Mouse (Mus musculus) intestine, embryonic 16.5 days (tissue): Measurements from ENCODE around the gene A230050P20Rik. TPM values are rescaled to one million over a fixed set of nuclear protein-coding genes. Genes with fewer than 3 reads are reported as not detected.
A peak's percentile ranks its signal among the peaks of the same experiment; 100 is the strongest.

Experiments
- ATAC-seq: fragments of 200-750 bp; cut with Nextera tagmentation; 2 replicates; pipeline ENCODE4 v1.8.0; 2017; ENCODE audit warnings: moderate TSS enrichment, moderate library complexity
- H3K27ac ChIP-seq: fragments of 300-500 bp; sonication (generic); 2 replicates; pipeline ENCODE4 v1.5.1; 2014; ENCODE audit warnings: mild to moderate bottlenecking, low read length
- H3K27me3 ChIP-seq: fragments of 300-500 bp; sonication (generic); replicated peaks from 2 replicates; pipeline ENCODE4 v1.6.1; 2014; ENCODE audit warnings: low read length, control low read depth, mixed read lengths; ENCODE audit not compliant: control insufficient read depth, insufficient read depth
- H3K36me3 ChIP-seq: fragments of 300-500 bp; sonication (generic); 2 replicates; pipeline ENCODE4 v1.6.1; 2014; ENCODE audit warnings: low read length, control low read depth; ENCODE audit not compliant: control insufficient read depth, insufficient read depth
- H3K4me1 ChIP-seq: fragments of 300-500 bp; sonication (generic); 2 replicates; pipeline ENCODE4 v1.6.1; 2014; ENCODE audit warnings: low read length, control low read depth, mixed read lengths; ENCODE audit not compliant: control insufficient read depth, insufficient read depth
- H3K4me2 ChIP-seq: fragments of 300-500 bp; sonication (generic); 2 replicates; pipeline ENCODE4 v1.6.1; 2014; ENCODE audit warnings: low read depth, low read length, control low read depth
- H3K4me3 ChIP-seq: fragments of 300-500 bp; sonication (generic); 2 replicates; pipeline ENCODE4 v1.5.1; 2014; ENCODE audit warnings: mild to moderate bottlenecking, low read length
- H3K9ac ChIP-seq: fragments of 300-500 bp; sonication (generic); 2 replicates; pipeline ENCODE4 v1.6.1; 2014; ENCODE audit warnings: low read depth, low read length
- H3K9me3 ChIP-seq: fragments of 300-500 bp; sonication (generic); 2 replicates; pipeline ENCODE4 v1.6.1; 2016; ENCODE audit warnings: low read length, control low read depth; ENCODE audit not compliant: control insufficient read depth
- WGBS: fragments of 180-500 bp; shearing (Covaris S2); extraction: QIAGEN DNeasy Blood & Tissue Kit; methylation state at CpG from one replicate; pipeline ENCODE4 v1.1.7; 2014; 5-methylcytosine and 5-hydroxymethylcytosine counted together
- polyA plus RNA-seq: library from polyadenylated mRNA; unstranded; fragments of >200 nt; fragmentation: Nextera tagmentation; extraction: Ambion mirVana; gene quantifications from 2 replicates; pipeline ENCODE4 v1.2.1, GENCODE M21; 2015

Gene A230050P20Rik
- polyA plus RNA-seq, 1 experiment from 2014 or later = 18.3 TPM

DNA sequence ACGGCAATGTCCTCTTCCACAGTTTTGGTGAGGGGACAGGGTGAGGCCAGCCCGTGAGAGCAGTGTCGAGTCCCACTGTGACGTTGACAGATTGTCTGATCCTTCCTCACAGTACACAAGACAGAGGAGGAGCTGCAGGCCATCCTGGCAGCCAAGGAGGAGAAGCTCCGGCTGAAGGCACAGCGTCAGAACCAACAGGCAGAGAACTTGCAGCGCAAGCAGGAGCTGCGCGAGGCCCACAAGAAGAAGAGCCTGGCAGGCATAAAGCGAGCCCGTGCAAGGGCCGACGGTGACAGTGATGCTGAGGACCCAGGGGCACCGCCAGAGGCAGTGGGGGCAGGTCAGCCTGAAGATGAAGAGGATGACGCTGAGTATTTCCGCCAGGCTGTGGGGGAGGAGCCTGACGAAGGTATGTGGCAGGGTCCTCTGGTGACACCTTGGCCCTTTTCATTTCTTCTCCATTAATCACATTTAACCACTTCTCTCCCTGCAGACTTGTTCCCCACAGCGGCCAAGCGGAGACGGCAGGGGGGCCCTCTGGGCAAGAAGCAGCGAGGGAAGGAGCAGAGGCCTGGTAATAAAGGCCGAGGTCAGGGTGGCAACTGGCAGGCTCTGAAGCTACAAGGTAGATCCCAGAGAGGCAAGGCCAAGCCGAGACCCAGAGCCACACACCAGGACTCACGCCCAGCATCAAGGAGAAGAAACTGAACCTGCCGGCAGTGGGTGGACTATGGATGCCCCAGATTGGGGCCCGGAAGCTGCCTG lies 23.1 kb downstream of the A230050P20Rik start:
- H3K27ac ChIP-seq = no peak overlapping the region; the same call in 1 of the 2 replicates
- H3K9ac ChIP-seq = no peak overlapping the region
- H3K36me3 ChIP-seq = peaks cover 42% of the 10 kb centered on the region
- no peaks in the 10 kb centered on the region for H3K9me3 ChIP-seq
- no peak overlapping the region for H3K4me2 ChIP-seq
- no peak overlapping the region for H3K4me3 ChIP-seq
- WGBS = 76% methylated on average over 26 of the region's 26 CpGs
- peaks cover 11% of the 10 kb centered on the region for H3K4me1 ChIP-seq
- no peaks in the 10 kb centered on the region for H3K27me3 ChIP-seq
- no peak for ATAC-seq

DNA sequence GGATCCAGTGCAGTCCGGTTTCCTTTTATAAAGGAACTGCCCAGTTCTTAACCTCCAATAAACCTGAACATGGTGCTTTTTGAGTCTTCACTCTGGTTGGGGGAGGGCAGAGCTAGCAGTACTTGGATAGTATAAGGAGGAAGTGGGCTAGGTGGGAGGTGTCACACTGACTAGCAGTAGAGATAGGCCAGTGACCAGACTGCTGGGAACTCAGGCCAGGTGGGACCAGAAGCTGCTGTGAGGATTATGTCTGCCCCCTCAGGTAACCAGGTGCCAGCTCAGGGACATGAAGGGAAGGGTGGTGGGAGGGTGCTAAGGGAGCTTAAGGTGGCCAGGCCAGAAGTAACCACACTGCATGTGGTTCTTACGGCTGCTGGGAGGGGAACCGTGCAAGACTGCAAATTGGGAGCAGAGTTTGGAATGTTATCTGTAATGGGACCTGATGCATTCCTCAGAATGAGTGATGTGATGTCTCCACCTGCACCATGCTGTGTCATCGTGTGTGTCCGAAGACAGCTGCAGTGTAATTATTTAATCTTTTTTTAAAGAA lies 23.7 kb downstream of the A230050P20Rik start:
- H3K27ac ChIP-seq = no peak overlapping the region
- peaks cover 42% of the 10 kb centered on the region for H3K36me3 ChIP-seq
- no peak overlapping the region for H3K4me3 ChIP-seq
- 56% methylated on average over 5 of the region's 5 CpGs for WGBS
- no peak overlapping the region for H3K9ac ChIP-seq
- no peak overlapping the region for H3K4me2 ChIP-seq
- peaks cover 16% of the 10 kb centered on the region for H3K4me1 ChIP-seq
- no peaks in the 10 kb centered on the region for H3K27me3 ChIP-seq
- ATAC-seq = no peak
- H3K9me3 ChIP-seq = no peaks in the 10 kb centered on the region

DNA sequence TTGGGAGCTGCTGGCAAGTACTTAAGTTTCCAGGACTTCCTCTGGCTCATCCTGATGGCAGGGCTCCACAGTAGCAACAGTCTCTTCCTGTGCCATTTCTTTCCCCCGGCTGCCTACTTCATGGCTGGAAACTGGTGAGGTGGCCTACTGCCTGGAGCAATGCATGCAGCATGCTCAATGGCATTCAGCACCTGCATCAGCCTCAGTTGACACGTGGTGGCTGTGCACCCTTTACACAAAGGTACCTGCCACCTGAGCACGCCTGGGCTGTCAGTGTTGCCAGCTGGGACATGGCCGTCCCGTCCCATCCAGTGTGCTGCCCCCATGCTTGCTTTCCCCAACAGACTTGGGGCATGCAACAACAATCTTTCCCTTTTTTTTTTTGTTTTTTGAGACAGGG lies 24.6 kb downstream of the A230050P20Rik start:
- Histone ChIP-seq H3K27me3 (no peaks in the 10 kb centered on the region), H3K36me3 (peaks cover 42% of the 10 kb centered on the region), H3K27ac (no peak overlapping the region; the same call in 1 of the 2 replicates), H3K9ac (no peak overlapping the region), H3K9me3 (no peaks in the 10 kb centered on the region), H3K4me1 (peaks cover 22% of the 10 kb centered on the region), H3K4me3 (no peak overlapping the region), H3K4me2 (no peak overlapping the region)
- 53% methylated on average over 5 of the region's 5 CpGs for WGBS
- ATAC-seq = no peak

- no peak for ATAC-seq
- no peak overlapping the region for H3K27ac ChIP-seq
- peaks cover 42% of the 10 kb centered on the region for H3K36me3 ChIP-seq
- no peak overlapping the region for H3K9ac ChIP-seq
- H3K4me2 ChIP-seq = no peak overlapping the region
- no peaks in the 10 kb centered on the region for H3K9me3 ChIP-seq
- H3K27me3 ChIP-seq = no peaks in the 10 kb centered on the region
- H3K4me3 ChIP-seq = no peak overlapping the region
- 82% methylated on average over 13 of the region's 13 CpGs for WGBS
- peaks cover 22% of the 10 kb centered on the region for H3K4me1 ChIP-seq
Observed at GRCm38 (mm10) chr9:20893590-20894343, 25.3 kb downstream of the A230050P20Rik start.

DNA sequence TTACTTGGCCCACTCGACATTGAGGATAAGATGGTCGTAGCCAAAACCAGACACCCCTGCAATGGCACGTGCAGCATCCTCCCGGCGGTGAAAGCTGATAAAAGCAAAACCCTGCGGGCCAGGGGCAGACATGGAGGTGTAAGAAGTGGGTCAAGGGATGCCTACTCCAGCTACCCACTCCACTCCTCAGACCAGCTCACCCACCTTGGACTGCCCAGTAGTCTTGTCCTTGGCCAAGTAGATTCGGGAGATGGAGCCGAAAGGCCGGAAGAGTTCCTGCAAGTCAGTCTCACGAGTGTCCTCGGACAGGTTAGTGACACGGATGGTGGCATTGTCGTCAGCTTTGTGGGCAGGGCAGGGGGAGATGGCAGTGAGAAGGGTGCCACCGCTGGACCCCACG lies 26.2 kb downstream of the A230050P20Rik start:
- 86% methylated on average over 15 of the region's 15 CpGs for WGBS
- H3K4me1 ChIP-seq = peaks cover 16% of the 10 kb centered on the region
- H3K9ac ChIP-seq = no peak overlapping the region
- peaks cover 41% of the 10 kb centered on the region for H3K36me3 ChIP-seq
- no peak overlapping the region for H3K27ac ChIP-seq
- H3K4me3 ChIP-seq = no peak overlapping the region
- H3K4me2 ChIP-seq = no peak overlapping the region
- no peaks in the 10 kb centered on the region for H3K27me3 ChIP-seq
- ATAC-seq = no peak
- no peaks in the 10 kb centered on the region for H3K9me3 ChIP-seq

DNA sequence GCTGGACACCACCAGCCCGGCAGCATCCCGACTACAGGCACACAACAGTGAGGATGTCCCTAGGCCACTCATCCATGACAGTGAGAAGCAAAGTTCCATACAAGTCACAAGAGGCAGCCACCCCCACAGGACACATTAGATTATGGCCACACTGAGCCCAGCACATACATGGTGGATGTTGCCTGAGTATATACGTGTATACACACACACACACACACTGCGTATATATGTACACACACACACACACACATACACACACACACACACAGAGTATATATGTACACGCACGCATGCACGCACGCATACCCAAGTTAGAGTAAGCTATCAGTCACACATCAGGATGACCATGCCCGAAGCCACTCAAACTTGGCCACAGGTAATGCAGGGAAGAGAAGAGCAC lies 26.9 kb downstream of the A230050P20Rik start:
- Histone ChIP-seq H3K36me3 (peaks cover 34% of the 10 kb centered on the region), H3K27ac (no peak overlapping the region), H3K4me1 (peaks cover 16% of the 10 kb centered on the region), H3K9ac (0 out of 2 replicates have a peak overlapping the region, but pooled peaks have one; percentile 2), H3K4me3 (no peak overlapping the region), H3K27me3 (no peaks in the 10 kb centered on the region), H3K9me3 (no peaks in the 10 kb centered on the region), H3K4me2 (no peak overlapping the region)
- no peak for ATAC-seq
- 93% methylated on average over 9 of the region's 9 CpGs for WGBS

DNA sequence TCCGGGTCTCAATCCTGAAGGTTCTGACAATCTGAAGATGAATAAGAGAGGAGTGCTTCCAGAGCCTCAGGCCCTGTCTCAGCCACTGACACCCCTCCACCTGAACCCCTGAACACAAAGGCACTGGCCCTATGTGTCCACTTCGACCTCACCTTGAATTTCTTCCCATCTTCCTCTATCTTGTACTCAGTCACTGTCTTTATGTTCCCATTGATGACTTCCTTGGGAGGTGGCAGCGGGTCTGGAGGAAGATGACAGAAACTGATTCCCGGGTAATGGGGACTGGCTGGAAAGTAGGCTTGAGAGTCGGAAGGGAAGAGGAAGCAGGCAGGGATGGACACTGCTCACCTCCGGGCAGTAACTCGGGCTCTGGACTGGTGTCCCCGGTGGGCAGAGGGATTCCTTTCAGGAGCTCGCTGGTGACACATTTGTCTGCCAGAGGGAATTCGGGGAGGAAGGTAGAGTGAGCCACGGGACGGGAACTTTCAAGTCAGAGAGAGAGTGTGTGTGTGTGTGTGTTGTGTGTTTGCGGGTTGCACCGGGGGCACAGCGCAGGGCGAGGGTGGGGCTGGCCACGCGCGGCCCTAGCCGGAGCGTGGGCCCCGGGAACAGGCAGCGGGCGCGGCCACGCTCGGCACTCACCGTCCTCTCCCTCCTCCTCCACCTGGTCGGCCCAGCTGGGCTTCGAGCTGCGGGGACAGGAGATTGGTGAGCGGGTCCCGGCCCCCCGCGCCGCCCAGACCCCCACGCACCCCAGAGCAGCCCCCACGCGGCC lies 29.5 kb downstream of the A230050P20Rik start:
- peaks cover 11% of the 10 kb centered on the region for H3K36me3 ChIP-seq
- peaks cover 13% of the 10 kb centered on the region for H3K4me1 ChIP-seq
- H3K4me2 ChIP-seq = peak overlapping the region; percentile 75
- ATAC-seq = peak; percentile 75
- peak overlapping the region; percentile 87 for H3K4me3 ChIP-seq
- no peaks in the 10 kb centered on the region for H3K9me3 ChIP-seq
- no peaks in the 10 kb centered on the region for H3K27me3 ChIP-seq
- peak overlapping the region; percentile 43; the same call in 1 of the 2 replicates for H3K27ac ChIP-seq
- 4% methylated on average over 38 of the region's 39 CpGs for WGBS
- peak overlapping the region; percentile 94 for H3K9ac ChIP-seq

DNA sequence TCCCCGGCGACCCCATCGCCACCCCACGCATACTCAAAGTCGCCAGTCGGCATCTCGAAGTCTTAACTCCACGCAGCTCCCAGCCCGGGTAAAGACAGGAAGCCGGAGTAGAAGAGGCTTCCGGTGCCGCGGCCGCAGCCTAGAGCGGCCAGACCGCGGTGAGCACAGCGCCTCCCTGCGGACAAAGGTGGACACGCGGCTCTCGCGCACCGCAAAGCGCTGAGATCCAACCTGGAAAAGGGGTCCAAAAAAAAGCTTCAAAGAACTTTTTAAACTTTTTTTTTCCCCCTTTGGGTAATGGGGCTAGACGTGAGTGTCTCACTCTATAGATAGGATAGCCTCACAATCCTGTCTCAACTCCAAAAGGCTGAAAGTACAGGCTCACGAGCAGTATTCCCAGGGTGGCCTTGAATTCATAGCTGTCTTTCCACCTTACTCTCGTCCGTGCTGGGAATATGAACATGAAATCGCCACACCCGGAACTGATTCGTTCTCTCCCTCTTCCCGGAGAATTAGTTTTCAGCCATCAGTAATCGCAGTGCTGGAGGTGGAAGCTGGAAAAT lies 30.1 kb downstream of the A230050P20Rik start, which contains the start of gene Eif3g:
Gene Eif3g, minus strand, starts transcription at position 113 of the 563 bp plus-strand sequence.
- H3K27me3 ChIP-seq = no peaks in the 10 kb centered on the region
- H3K4me1 ChIP-seq = peaks cover 13% of the 10 kb centered on the region
- ATAC-seq = peak; percentile 86
- H3K36me3 ChIP-seq = peaks cover 11% of the 10 kb centered on the region
- peak within 1 kb of the TSS; percentile 43; the same call in 1 of the 2 replicates for H3K27ac ChIP-seq
- H3K9ac ChIP-seq = peak within 1 kb of the TSS; percentile 94
- peak within 1 kb of the TSS; percentile 87 for H3K4me3 ChIP-seq
- H3K4me2 ChIP-seq = peak within 1 kb of the TSS; percentile 75
- H3K9me3 ChIP-seq = no peaks in the 10 kb centered on the region
- whole genome bisulfite sequencing = 3% methylated on average over 34 of the region's 34 CpGs
